Mouse (Mus musculus) A20 (cell line): ENCODE measurements around the gene Aspdh.
A peak's percentile ranks its signal among the peaks of the same experiment; 100 is the strongest.

Experiments
- DNase-seq: peaks from one replicate; pipeline ENCODE4 v3.0.0-alpha.2; 2011; ENCODE audit warnings: low read depth, low spot score

Aspdh gene

GRCm38 (mm10) chr7:44465111-44465510 is at the start of gene Aspdh:
Gene Aspdh (plus strand): TSS chr7:44465391.
- no peak for DNase-seq

GRCm38 (mm10) chr7:44427666-44428065 is 37.5 kb upstream of the Aspdh start:
- no peak for DNase-seq

- no peak for DNase-seq
Observed at GRCm38 (mm10) chr7:44428171-44428950, 36.8 kb upstream of the Aspdh start.

GRCm38 (mm10) chr7:44428968-44429521 is 36.1 kb upstream of the Aspdh start, which contains the start of gene Lrrc4b:
Gene Lrrc4b (plus strand): TSS chr7:44429018.
- no peak for DNase-seq

- no peak for DNase-seq
Observed at GRCm38 (mm10) chr7:44429534-44430488, 35.4 kb upstream of the Aspdh start.

- DNase-seq, result no peak
Observed at GRCm38 (mm10) chr7:44432550-44432949, 32.6 kb upstream of the Aspdh start.

GRCm38 (mm10) chr7:44433371-44433770 is 31.8 kb upstream of the Aspdh start:
- DNase-seq, result peak; percentile 93

GRCm38 (mm10) chr7:44434089-44434488 is 31.1 kb upstream of the Aspdh start:
- no peak for DNase-seq

- DNase-seq, result no peak
Observed at GRCm38 (mm10) chr7:44435796-44436195, 29.4 kb upstream of the Aspdh start.

GRCm38 (mm10) chr7:44436267-44436666 is 28.9 kb upstream of the Aspdh start:
- DNase-seq, result peak; percentile 26

- DNase-seq, result no peak
Observed at GRCm38 (mm10) chr7:44437188-44437587, 28.0 kb upstream of the Aspdh start.

GRCm38 (mm10) chr7:44437933-44438332 is 27.3 kb upstream of the Aspdh start:
- DNase-seq, result no peak

- no peak for DNase-seq
Observed at GRCm38 (mm10) chr7:44439696-44440095, 25.5 kb upstream of the Aspdh start.

- DNase-seq, result no peak
Observed at GRCm38 (mm10) chr7:44440479-44440878, 24.7 kb upstream of the Aspdh start.

GRCm38 (mm10) chr7:44441180-44441579 is 24.0 kb upstream of the Aspdh start:
- DNase-seq, result no peak

GRCm38 (mm10) chr7:44441648-44442109 is 23.5 kb upstream of the Aspdh start:
- no peak for DNase-seq

GRCm38 (mm10) chr7:44442407-44442821 is 22.8 kb upstream of the Aspdh start:
- DNase-seq, result no peak

- no peak for DNase-seq
Observed at GRCm38 (mm10) chr7:44443268-44444173, 21.7 kb upstream of the Aspdh start.

- DNase-seq, result no peak
Observed at GRCm38 (mm10) chr7:44444886-44445527, 20.2 kb upstream of the Aspdh start.

- no peak for DNase-seq
Observed at GRCm38 (mm10) chr7:44445528-44445923, 19.7 kb upstream of the Aspdh start.
